Mouse (Mus musculus): ENCODE measurements around the gene Cd300a.
A peak's percentile ranks its signal among the peaks of the same experiment; 100 is the strongest.

Gene Cd300a

DNA sequence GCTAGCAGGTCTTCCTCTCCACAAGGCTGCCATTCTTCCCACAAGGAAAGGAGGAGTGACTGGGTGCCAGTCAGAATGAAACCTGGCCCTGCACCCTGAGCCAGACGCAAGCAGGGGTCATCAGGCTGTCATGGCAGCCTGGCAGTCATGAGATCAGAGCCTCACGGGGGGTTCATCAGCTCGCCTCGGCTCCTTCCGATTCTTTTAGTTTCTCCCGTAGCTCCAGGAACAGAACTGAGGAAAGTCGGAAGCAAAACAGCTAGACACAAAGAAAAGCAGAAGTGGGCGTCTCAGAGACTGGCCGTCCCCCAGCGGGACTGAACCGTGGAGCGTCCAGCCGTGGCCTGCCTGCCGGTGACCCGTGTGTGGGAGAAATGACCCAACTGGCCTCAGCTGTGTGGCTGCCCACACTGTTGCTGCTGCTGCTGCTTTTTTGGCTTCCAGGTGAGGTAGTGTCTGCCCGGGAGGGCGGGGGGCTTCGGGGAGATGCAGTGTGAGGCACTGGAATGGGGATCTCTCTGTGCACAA is at the start of gene Cd300a:
Gene Cd300a, plus strand, starts transcription at position 51 of the 528 bp plus-strand sequence.
- no peak for DNase-seq (ENCODE audit: low read depth)

DNA sequence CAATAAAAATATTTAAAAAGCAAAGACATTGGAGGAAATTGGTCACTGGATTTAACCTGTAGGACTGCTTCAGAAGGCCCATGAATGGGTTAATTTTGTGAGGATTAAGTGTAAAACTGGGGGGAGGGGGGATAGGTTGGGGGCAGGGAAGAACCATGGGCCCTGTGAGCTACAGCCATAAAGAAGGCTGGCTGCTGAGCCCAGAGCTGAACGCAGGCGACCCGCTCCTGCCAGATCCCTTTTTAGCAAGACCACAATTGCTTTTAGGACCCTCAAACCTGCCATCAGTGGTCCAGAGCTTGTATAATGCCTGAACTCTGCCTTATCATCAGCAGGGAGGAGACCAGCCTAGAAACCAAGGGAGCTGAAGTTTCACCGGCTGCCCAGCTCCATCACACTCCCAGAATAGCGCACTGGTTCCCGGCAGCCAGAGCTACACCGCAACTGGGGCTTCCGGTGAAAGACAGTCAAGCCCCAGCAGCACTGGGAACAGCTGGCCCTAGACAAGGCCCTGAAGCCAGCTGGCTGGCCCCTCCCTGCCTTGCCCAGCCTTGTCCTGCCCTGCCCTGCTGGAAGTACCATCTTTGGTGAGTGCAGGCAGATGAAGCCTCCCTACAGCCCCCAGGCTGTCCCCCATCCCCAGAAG is 45.9 kb upstream of the Cd300a start:
- DNase-seq (ENCODE audit: low read depth), result no peak

DNA sequence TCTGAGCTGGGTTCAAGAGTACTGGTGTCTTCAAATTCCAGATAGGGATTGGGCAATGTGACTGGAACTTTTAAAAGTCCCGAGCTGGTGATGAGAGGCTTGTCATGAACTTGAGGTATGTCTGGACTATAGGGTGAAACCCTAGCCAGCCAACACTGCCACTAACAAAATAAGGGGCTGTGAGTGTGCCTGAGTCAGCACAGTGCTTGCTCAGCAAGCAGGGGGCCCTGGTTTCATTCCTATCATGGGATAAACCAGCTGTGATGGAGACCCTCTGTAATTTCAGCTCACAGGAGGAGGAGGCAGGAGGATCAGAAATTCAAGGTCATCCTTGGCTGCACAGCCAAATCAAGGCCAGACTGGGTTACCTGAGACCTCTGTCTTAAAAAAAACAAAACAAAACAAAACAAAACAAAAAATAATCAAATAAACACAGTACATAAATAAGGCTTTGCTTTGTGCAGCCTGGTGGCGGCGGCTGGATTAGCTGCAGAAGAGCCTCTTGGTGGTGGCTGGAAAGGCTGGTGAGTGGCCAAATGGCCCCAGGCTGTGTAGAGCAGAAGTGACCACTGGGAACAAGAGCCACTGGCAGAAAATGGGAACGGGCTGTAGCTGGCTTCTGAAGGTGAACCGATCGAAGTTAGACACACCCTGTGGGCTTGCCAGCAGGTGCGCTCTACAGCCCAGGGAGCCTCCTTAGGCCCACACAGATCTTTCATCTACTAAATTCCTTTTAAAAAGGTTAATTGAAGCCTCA is 45.2 kb upstream of the Cd300a start:
- DNase-seq (ENCODE audit: low read depth), result no peak

GRCm38 (mm10) chr11:114846336-114846735 is 43.5 kb upstream of the Cd300a start:
- DNase-seq (ENCODE audit: low read depth), result no peak

- no peak for DNase-seq (ENCODE audit: low read depth)
These were observed 42.8 kb upstream of the Cd300a start for GRCm38 (mm10) chr11:114847008-114847407.

DNA sequence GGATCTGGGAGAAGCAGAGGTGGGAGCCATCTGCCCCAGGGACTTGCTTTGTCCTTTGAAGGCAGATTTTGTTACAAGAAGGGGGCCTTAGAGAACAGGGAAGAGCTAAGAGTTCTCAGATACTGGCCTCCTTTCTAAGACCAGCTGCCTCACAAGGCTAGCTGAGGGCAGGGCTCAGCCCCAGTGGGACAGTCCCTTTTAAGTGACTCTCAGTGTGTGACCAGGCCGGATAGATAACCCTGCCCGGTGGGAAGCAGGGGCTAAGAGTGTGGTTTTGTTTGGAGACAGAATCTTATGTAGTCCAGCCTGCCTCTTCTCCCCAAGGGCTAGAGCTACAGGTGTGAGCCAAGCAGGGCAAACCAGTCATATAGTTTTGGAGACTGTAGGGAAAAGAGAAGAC is 40.3 kb upstream of the Cd300a start:
- no peak for DNase-seq (ENCODE audit: low read depth)

DNA sequence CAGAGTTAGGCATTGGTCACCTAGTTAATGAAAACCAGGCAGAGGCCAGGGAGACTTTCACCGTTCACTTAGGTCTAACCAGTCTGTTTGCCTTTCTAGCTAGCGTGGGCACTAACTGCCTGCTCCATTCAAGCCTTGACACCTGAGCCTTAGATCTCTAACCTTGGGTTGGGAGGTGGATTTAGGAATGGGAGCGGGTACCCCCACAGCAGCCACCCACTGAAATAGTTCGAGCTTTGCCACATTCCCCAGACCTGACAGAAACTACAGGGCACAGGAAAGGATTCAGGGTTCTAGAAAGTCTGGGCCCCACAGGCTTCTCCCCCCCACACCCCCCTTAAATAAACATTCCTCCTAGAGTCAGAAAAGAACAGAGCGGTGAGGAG is 39.8 kb upstream of the Cd300a start:
- DNase-seq (ENCODE audit: low read depth), result no peak

DNA sequence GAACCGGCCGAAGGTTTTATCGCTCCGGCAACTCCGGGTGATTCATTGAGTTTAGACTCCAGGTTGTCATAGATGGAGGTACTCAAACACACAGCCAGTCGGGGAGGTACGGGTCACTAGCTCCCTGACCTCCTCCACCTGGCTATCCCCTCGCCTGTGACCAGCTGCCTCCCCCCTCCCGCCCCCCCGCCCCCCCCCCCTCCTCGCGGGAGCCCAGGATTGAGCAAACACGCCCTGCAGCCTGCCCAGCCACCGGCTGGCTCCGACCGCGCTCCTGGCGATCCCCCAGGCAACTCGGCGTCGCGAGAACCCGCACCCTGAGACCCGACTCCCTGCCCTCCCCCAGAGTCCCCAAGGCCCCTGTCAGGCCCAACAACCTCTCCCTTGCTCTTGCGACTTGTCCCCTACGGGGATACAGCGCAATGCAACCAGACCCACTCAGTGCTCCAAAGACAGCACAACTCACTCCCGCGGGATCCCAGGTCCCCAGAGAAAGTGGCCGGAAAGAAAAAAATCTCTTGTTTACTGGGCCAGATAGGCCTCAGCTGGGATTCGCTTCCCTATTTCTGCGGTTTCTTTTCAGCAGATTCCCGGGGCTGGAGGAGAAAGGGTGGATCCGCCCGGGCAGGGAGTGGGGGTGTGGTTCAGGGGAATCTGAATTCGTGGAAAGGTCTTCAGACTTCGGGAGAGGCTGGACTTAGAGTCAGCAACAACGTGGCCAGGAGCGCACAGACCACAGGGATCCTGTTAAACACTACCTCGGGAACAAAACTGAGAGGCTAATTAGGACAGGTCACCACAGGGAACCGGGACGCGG is 39.2 kb upstream of the Cd300a start, which contains the start of gene Gprc5c:
Gene Gprc5c, plus strand, starts transcription at position 701 of the 817 bp plus-strand sequence.
- no peak for DNase-seq (ENCODE audit: low read depth)

DNA sequence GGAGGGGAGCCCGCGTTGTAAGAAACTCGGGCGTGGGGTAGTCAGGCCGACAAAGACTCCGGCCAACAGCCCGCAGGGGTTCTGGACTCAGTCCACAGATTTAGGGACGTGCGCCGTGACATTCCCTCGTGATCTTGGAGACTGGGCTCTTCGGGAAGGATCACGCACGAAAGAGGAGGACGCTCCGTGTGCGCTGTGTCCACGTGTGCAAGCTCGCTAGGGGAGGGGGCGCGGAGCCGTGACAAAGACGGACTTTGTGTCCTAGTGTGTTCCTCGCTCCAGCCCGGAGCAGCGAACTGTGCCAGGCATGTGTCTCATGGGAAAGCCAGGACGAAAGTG is 38.6 kb upstream of the Cd300a start:
- no peak for DNase-seq (ENCODE audit: low read depth)

DNA sequence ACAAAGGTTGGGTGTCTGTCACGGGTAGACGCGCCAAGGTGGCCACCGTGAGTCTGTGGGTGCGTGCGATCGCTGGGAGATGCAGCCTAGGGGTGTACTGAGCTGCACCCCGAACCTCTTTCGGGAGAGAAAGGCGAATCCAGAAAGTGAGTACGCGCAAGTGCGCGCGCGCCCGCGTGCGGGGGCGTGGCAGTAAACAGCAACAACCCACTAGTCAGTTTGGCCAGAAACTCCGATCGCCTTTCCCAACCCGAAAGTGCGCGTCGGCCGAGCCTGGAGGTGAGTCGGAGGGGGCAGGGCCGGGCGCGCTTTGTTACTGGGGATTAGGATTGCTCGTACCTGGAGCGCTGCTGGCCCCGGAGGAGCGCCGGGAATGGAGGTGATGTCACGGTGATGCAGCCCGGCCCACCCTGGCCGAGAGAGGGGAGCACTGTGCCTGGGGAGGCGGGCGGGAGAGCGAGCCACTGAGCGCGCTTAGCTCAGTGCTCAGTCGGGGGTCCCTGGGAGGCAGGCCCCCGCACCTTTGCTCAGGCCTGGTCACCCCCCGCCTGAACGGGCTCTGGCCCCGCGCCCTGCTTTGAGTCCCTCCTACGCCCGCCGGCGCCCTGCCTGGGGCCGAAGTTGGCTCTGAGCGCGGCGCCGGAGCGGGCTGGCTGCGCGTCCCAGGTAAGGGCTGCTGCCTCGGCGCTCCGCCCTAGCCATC is 38.1 kb upstream of the Cd300a start:
- no peak for DNase-seq (ENCODE audit: low read depth)

DNA sequence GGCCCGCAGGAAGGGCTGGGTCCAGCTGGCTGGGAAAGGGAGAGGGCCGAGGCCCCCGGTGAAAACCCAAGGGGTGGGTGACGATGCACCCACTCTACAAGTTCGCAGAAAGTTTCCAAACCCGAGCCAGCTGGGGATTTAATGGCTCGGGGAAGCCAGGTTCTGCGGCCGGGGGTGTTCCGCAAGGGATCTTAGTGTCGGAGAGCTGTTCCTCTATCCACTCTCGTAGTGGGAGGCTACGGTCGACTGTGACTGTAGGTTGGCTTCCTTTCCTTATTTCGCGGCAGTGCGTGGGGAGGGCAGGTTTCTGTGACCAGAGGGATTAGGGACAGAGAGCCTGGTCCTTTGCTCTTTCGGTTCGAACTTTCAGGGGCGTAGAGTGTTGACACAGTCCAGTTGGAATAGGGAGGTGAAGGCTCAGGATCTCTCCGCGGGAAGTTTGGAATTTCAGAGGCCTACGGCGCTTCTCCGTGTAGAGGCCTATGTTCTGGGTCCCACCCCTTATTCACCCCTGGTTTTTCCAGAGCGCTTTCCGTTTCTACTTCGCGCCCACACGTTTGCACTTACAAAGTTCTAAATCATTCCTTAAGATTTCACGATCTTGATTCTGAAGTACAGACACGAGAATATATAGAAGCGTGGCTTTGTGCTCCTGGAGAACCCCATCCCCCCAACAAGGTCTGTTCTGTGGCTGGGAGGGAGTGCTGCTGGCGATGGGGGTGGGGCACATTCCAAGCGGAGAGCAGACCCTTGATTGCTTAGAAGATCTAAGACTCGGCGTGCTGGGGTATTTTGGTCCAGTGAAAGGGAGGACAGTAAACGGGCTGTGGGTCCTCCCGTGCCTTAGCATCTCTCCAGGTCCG is 37.3 kb upstream of the Cd300a start:
- no peak for DNase-seq (ENCODE audit: low read depth)

DNA sequence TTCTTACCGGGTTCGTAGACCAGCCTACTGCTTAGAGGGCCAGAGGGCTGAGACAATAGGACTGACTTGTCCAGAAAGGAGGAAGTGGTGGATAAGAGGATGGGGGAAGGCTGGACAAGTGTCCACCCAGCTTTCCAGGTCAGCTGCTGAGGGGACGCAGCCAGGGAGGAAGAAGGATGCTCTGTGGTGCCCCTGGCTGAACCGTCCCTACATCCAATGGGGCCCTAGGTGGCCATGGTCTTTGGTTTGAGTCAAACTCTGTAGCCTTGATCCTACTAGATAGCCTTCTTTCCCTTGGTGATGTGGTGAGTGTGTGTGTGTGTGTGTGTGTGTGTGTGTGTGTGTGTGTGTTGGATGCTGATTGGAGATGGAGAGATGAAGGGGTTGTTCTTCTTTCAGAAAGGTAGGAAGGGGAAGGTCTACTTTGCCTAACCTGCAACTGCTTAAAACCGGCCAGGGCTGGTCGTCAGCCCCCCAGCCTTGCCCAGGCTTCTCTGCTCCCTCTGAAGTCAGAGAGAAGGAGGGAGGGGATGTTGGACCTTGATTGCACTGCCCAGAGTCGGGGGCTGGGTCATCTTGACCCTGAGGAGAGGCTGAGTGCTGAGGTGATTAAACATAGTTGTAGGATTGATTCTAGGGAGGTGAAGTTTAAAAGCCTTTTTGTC is 36.5 kb upstream of the Cd300a start:
- DNase-seq (ENCODE audit: low read depth), result no peak

- no peak for DNase-seq (ENCODE audit: low read depth)
These were observed 35.3 kb upstream of the Cd300a start for GRCm38 (mm10) chr11:114854581-114854980.

- DNase-seq (ENCODE audit: low read depth), result no peak
These were observed 33.7 kb upstream of the Cd300a start for GRCm38 (mm10) chr11:114856125-114856524.

GRCm38 (mm10) chr11:114858641-114859040 is 31.2 kb upstream of the Cd300a start:
- DNase-seq (ENCODE audit: low read depth), result peak; percentile 40

DNA sequence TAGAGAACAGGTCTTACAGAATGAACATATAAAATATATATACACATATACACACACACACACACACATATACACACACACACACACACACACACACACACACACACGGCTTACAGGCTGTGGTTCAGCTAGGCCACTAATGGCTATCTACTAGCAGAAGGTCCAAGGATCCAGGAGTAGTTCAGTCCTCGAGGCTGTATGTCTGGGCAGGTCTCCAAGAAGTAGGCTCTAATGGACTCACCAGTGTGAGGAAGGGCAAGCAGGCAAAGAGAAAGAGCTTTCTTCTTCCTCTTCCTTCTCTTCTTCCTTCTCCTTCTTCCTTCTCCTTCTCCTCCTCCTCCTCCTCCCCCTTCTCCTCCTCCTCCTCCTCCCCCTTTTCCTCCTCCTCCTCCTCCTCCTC is 28.8 kb upstream of the Cd300a start:
- DNase-seq (ENCODE audit: low read depth), result no peak

GRCm38 (mm10) chr11:114862687-114863086 is 27.2 kb upstream of the Cd300a start:
- no peak for DNase-seq (ENCODE audit: low read depth)

DNA sequence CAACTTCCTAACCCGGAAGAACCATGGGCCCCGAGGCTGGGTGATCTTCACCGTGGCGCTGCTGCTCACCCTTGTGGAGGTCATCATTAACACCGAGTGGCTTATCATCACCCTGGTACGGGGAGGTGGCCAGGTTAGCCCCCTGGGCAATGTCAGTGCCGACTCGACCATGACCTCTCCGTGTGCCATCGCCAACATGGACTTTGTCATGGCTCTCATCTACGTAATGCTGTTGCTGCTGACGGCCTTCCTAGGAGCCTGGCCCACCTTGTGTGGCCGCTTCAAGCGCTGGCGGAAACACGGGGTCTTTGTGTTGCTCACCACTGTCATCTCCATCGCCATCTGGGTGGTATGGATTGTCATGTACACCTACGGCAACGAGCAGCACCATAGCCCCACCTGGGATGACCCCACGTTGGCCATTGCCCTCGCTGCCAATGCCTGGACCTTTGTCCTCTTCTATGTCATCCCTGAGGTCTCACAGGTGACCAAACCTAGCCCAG is 25.9 kb upstream of the Cd300a start:
- DNase-seq (ENCODE audit: low read depth), result no peak

GRCm38 (mm10) chr11:114865999-114866398 is 23.8 kb upstream of the Cd300a start:
- DNase-seq (ENCODE audit: low read depth), result no peak
